Mouse (Mus musculus): ENCODE measurements around the gene Slc35g1.

- TF ChIP-seq CTCF (IDR thresholded peaks at IDR 0.05; ENCODE audit: borderline replicate concordance, extremely low read depth, insufficient read depth, insufficient read length) (no peak), POLR2A (IDR thresholded peaks at IDR 0.05; ENCODE audit: borderline replicate concordance, extremely low read depth, insufficient read depth, insufficient read length, poor library complexity, severe bottlenecking) (no peak)
Measured at GRCm38 (mm10) chr19:38383769-38384168, 12.0 kb upstream of the Slc35g1 start.
